Mouse (Mus musculus) brain, embryonic 14.5 days (tissue): ENCODE measurements at regions not wholly inside any gene's neighbourhood (a gene's known extent, or its start where the extent isn't known, plus 50 kb on each side); places are given as distances from the start of the nearest gene placed in this dataset.

Experiments
- CTCF ChIP-seq: fragments of 200-500 bp; IDR thresholded peaks from 2 replicates; pipeline ENCODE4 v1.5.1; 2012; ENCODE audit warnings: inconsistent platforms, mild to moderate bottlenecking, moderate library complexity, borderline replicate concordance; ENCODE audit not compliant: insufficient read depth, insufficient read length; ENCODE audit errors: extremely low read depth
- POLR2A ChIP-seq: fragments of 200-500 bp; IDR thresholded peaks from 2 replicates; pipeline ENCODE4 v1.6.1; 2012; ENCODE audit warnings: mild to moderate bottlenecking, inconsistent platforms, borderline replicate concordance; ENCODE audit not compliant: poor library complexity, insufficient read depth, insufficient read length, severe bottlenecking; ENCODE audit errors: extremely low read depth

GRCm38 (mm10) chr17:26357784-26358183 is 56.8 kb upstream of the Neurl1b start:
- TF ChIP-seq CTCF (no peak), POLR2A (no peak)
